Mouse (Mus musculus) frontal cortex, adult (tissue): ENCODE measurements around the gene Glt28d2.

Source experiments
- ATAC-seq: cut with Nextera tagmentation; 2 replicates; pipeline ENCODE4 v1.9.2; 2017; ENCODE audit warnings: mild to moderate bottlenecking, moderate library complexity, mixed read lengths; ENCODE audit not compliant: low TSS enrichment

The Glt28d2 gene

DNA sequence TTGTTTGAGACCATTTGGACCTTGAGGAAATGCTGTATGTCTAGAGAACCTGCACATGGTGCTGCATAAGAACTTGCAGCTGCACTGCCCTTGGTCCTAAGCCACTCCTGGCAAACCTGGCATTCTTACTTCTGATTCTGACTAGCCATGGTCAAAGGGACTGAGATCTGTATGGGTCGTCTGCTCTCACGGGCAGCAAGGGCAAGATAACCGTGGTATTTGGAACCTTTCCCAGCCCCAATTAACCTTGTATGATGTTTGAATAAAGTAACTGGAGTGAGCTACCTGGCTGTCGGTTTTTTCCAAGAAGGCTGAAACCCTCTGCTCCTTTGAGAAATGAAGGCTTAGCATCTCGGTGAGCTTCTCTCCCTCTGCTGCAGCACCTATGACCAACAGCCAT lies 8.4 kb downstream of the Glt28d2 start:
- ATAC-seq = no peak

DNA sequence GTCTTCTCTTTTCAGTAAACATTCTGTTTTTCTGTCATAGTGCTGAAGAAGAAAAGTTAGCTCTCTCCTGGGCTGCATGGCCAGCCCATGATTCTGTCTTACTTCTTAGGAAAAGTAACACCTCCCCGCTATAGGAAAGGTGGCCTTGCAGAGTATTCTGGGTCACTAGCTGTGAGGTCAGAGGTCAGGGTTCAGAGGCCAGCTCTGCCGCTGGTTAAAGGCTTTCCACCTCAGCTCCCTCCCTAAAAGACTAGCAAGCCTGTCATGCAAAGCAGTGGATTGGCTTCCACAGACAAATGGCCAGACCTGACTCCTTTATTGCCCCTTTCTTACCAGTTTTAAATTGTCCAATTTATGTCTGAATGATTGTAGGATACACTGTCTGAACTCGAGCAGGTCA lies 23.3 kb downstream of the Glt28d2 start:
- ATAC-seq = no peak

DNA sequence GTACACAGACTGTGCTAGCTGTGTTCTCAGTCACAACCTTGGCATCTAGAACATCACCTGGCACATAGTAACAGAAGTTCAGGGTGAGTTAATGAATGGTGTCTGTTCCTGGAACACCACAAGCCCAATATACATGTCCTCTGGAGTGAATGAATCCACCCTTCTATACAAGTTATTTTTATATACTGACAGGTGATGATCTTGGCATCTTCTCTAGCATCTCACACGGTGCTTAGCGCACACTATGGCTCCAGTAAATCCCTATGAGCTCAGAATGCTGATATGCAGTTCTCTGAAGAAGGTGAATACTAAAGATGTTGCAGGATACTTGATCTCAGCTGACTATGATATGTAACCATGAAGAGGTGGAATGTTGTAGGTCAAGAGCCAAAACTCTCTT lies 24.4 kb downstream of the Glt28d2 start:
- ATAC-seq = no peak

DNA sequence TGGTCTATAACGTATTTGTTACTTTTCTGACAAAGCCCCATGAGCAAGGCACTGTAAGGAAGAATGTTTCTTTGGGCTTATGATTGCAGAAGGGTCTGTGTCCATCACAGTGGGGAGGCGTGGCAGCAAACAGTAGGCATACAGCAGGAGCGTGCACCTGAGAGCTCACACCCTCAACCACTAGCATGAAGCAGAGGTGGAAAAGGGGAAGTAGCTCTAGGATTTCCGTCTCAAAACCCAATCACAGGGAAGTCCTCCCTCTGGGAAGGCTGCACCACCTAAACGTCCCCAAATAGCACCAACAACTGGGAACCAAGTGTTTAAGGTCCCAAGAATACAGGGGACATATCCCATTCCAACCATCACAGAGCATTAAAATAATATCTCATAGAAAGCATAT lies 26.3 kb downstream of the Glt28d2 start:
- ATAC-seq = no peak

DNA sequence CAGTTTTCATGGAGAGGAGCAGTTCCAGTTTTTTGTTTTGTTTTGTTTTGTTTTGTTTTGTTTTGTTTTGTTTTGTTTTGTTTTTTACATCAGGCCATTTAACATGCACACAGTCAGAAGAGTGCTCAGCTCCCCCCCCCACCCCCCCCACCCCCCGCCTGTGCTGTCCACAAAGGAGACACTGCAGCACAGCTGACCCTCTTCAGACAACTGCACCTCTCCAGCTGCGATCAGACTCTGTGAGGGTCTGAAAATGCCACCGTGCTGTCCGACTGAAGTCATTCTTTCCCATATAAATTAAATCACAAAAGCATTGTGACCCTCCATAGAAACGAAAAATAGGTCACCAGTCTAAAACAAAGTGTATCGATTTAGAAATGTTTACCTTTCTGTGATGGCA lies 28.0 kb downstream of the Glt28d2 start:
- ATAC-seq = no peak

DNA sequence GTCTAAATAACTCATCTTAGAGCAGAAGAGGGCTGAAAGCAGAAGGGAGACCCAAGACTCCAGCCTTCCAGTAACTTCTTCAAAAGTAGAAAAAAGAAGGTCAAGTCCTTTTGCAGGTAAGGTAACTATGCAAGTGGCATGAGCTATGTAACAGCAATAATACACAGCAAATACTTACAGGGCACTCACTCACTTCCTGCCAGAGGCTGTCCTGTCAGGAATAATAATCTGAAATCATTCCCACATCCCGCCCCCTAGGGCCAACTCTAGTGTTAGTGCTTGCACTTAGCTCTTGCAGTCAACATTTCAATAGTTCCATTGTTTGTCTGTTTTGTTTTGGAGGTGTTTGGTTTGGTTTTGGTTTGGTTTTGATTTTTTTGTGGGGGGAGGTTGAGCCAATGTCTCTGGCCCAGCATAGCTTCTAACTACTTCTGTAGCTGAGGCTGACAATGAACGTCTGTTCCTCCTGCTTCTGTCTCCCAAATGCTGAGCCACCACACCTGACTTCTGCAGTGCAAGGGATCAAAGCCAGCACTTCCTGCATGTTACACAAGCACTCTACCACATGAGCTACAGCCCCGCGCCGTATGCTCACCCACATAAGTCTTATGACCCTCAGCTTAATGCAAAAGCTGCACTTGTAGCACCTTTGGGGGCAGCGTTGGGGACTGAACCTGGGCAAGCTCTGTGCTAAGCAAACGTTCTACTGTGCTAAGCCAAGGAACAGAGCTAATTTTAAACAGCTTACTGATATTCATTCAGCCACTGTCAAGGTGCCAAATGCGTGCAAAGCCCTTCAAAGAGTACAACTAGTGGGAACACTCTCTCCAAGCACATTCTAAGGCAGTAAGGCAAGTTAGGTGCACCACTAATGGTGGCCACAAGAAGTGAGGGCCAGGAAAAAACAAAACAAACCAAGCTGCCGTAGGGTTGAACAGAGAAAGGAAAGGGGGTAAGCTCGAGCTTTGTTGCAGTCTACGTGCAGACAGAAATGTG lies 28.9 kb downstream of the Glt28d2 start:
- ATAC-seq = peak; percentile 62

DNA sequence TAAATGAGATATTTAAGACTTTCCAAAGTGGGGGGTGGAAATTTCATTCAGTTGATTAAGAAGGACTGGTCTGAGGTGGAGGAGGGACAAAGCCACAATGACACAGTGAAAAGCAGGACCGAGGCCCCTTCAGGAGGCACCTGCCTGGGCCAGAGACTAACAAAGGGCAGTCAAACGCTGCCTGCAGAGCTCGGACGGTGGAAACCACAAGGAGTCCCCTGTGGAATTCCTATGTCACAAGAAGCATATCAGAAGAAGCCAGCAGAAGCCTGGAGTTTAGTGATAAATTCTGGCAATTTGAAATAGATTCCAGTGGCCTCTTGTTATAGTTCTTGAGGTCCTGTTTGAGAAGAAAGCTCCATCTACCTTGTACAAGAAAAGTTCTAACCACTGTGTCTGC lies 30.2 kb downstream of the Glt28d2 start:
- ATAC-seq = no peak

DNA sequence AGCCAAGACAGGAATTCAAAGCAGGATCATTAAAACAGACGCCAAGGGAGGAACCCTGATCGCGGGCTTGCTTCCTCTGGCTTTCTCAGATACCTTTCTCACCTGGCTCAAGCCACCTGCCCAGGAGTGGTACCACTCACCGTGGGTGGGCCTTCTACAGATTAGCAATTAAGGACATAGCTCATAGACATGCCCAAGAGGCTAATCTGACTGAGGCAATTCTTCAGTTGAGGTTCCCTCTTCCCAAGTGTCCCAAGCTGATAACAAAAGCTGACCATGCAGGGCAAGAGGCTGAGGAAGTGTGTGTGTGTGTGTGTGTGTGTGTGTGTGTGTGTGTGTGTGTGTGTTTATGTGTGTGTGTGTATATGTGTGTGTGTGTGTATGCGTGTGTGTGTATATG lies 31.4 kb downstream of the Glt28d2 start:
- no peak for ATAC-seq

DNA sequence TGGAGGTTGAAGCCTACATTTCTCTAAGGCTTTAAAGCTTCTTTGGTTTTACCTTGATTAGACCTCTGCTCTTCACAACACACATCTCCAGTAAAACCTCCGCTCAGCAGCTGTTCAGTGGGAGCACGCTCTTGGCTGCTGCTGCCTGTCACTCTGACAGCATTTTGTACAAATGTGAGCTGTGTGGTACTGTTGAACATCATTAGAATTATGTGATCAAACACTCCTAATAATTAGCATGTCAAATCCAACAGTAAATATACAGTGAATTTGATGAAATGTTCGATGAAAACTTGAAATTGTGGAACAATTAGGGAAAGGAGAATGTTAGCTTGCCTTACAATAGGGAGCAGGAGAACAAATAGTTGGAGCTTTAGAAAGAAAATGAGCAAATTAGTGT lies 32.3 kb downstream of the Glt28d2 start:
- 0 out of 2 replicates have a peak, but pooled peaks have one; percentile 31 for ATAC-seq

DNA sequence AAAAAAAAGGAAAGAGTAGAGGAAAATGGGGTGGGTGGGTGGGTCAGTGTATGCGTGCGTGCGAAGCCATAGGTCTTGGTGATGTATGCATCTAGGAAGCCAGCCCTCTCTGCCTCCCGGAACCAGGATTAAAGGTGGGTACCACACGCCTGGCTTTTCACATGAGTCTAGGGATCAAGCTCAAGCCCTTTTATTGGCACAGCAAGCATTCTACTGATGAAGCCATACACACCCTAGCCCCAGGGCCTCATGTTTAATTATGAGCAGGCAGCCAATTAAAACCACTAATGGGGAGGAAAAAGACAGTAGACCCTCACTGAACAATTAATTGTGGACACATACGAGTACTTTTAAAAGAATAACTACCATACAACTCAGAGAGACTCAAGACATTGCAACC lies 33.2 kb downstream of the Glt28d2 start:
- no peak for ATAC-seq

DNA sequence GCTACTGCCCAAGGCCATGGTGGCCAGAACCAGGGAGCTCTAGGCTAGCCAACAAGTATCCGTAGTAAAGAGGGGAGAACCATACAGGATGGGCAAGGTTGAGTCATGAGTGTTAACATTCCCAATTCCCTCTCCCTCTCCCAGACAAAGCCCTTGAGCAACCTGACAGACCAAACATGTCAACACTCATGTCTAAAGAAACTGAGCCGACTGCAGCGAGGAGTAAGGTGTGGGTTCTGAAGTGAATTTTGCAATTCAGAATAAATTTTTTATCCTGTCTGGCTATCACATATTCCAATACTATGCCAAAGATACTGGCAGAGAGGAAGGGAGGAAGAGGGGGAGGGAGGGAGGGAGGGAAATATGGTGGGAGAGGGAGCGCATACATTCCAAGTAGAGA lies 33.6 kb downstream of the Glt28d2 start:
- ATAC-seq = no peak

DNA sequence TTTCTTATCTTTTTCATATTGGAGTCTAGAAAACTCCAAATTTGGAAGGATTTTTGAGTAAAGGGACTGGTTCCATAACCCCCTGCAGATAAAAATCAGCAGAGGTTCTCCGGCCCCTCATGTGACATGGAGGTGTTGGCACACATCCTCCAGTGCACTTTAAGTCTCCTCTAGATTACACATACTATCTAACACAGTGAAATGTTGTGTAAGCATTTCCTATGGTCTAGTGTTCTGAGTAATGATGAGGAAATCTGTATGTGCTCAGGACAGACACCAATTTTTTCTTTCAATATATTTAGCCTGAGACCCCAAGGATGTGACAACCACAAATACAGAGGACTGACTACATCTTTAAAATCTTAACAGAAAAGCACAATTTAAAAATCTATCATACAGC lies 37.2 kb downstream of the Glt28d2 start:
- no peak for ATAC-seq

DNA sequence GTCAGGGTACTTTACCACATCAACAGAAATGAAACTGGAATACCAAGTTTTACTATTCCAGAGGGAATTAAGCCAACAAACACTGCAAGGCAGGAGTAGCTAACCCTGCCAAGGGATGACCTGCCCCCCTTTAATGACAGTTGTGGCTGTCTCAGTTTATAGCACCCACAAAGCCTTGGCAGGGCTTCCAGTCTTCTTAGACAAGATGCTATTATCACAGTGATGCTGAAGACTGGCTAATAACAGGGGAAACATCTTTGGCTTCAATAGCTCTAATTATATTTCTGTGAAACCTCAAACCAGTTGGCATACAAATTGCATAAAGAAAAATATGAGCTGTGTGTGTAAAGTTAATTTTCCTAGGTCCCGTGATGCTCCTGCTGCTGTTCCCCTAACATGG lies 41.0 kb downstream of the Glt28d2 start:
- ATAC-seq = no peak

DNA sequence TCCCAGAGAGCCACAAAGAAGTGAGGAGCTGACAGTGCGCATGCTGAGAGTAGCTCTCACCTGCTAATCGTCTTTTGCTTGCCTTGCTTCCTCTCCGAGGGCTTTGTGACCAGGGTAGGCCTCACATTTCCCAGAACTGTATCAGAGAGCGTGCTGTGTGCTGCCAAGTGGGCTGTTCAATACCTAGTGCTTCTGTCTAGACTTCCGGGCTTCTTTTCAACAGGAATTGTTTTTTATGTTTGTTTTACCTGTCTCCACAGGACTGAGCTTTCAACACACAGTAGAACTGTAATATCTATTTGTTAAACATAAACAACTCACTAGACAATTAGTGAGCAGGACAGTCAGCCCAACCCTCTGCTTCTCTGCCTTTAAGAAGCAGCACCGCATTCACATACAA lies 42.0 kb downstream of the Glt28d2 start:
- ATAC-seq = no peak

DNA sequence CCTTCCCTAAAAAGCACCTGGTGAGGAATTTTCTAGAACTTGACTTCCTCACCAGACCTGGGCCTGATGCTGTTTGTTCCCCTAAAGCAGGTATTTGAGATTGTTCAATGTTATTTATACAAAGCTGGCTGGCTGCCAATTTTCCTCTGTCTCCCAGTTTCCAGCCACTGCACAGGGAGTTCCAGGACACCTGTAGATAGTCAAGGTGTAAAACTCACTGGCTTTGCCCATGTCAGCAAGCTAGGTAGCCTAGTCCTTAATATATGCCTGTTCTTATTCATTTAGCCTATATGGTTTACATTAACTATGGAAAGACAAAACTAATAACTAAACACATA lies 44.5 kb downstream of the Glt28d2 start:
- ATAC-seq = no peak

DNA sequence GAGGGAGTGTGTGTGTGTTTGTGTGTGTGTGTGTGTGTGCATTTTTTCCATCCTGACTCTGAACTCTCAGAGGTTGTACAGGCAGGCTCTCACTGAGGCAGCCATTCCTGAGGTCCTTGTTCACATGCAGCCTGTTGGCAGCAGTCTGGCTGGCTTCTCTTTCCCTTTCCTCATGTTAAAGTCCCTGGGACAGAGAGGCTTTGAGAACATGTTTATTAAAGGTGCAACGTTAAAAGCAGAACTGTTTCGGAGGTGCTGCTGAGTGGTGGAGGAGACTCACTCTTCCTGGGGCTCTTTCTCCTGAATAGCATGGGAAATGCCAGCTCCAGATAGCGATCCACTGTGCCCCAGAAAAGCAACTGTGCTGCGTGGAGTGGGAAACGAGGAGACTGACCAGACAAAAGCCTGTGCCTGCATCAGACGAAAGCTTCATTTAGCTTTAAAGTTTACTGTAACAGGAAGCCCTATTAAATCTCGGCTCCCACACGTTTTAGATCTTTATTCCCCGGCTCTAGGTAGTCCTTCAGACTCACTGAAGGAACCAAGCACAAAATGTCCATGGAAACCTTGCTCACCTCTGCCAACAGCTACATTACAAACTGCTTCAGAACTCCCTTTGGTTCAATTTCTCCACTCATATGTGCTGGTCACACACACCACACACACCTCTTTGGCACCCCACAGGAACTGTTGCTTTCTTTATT lies 45.0 kb downstream of the Glt28d2 start:
- peak; percentile 90 for ATAC-seq

DNA sequence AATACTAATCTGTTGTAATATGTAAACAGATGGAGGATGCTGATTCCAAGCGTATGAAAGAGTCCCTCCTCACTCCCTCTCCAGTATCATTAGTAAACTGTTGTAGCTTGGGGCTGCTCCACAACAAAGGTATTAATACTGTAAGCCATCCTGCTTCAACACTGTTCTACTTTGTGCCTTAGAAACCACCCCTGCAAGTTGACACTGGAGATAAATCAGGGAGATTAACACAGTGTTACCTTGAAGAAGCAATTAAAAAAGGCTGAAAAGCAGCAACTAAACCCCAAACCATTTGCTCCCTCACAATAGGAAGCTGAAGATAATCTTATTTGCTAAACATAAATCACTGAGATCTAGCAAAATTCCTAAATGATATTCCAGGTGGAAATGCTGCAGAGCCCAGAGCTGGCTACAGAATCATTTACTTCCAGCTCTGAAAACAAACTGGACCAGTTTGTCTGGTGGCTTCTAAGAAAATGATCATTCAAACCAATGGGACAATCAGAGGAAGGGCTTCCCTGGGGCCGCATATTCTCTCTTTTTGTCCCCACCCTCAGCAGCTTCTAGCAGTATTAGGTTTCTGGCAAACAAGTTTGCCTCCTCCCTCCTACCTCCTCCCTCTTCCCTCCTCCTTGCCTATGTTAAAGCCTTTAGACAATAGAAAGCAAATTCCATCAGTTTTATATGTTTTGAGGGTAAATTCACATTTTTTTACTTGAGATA lies 45.7 kb downstream of the Glt28d2 start:
- ATAC-seq = peak; percentile 38; the same call in 1 of the 2 replicates

DNA sequence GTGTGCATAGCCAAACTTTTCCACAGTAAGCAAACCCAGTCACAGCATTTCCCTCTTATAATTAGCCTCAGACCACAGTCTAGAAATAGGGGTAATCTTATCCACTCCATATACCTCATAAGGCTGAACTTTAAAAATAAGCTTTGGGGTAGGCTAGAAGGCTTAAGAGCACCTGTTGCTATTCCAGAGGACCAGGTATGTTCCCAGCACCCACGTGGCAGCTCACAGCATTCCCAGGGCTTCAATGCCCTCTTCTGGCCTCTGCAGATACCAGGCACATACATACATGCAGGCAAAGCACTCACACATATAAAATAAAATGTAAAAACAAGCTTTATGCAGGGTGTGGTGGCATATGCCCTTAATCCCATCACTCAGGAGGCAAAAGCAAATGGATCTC lies 53.7 kb downstream of the Glt28d2 start:
- ATAC-seq = no peak

DNA sequence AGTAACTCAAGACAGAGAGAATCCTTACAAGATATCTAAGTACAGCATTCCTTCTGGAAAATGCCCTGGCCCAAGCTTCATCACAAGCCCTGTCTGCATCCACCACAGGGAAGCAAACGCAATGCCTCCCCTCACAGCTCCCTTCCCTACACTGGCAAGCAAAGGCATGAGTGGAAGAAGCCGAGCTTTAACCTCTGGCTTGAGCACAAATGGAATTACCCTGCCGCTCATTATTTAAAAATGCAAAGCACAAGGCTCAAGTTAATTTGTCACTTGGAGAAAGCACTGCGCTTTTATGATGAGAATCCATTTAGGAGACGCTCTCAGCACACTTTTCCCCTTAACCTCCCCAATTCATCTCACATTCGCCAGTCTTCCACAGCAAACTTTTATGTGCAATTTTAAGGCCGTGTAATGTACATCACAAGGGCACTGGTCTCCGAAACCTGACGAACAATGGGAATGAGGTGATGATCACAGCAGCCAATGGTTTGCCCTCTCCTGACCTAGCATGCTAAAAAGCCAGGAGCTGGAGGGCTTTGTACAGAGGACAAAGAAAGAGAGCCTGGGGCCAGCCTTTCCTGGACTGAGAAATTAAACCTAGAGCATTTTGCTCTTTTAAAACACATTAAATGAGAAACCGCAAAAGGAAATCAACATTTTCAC lies 54.7 kb downstream of the Glt28d2 start:
- no peak for ATAC-seq

DNA sequence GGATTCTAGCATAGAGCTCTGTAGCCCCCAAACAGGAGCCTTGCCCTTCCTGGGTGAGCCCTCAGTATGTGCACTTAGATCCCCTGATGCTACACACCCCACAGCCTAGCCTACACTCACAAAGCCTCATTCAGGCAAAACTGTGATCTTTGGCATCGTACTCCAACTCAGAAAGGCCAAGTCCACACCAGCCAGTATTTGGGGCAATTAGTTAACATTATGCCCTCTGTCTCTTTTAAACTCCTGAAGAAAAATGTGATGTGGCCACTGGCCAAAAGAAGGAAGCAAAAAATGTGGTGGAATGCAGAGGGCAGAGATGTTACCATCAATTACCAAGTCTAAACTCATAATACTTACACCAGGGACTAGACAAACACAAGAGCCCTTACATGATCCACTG lies 55.5 kb downstream of the Glt28d2 start:
- ATAC-seq = no peak

DNA sequence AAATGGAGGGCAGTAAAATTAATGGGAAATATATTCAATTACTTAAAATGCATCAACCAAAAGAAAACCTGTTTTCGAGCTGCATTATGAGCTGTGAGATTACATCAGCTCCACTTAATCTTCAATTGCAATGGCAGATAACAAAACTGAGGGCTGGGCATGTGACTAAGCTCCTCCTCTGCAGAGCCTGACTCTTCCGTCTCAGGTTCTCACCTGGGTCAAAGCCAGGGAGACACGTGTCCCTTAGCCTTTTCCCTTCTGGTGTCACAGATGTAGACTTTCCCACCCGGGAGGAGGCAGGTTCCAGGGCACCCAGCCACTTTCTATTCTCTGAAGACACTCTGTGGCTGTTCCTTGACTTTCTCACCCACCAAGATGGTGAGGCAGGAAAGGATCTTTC lies 58.3 kb downstream of the Glt28d2 start:
- no peak for ATAC-seq

DNA sequence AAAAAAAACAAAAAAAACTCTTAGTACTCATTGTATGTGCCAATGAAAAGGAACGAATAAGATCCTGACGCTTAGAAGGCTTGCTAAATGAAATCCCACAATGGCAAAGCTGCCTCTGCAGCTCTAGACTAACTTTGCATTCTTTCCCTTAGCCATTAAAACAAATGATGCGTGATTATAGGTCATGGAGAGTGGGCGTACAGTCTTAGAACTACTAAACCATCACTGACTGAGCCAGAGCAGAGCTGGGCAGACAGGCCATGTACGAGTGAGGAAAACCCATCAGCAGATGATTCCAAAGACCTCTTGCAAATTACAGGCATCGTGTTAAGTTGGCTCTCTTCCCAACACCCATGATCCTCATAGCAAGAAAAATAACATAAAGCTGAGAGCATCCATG lies 59.5 kb downstream of the Glt28d2 start:
- no peak for ATAC-seq
